Mouse (Mus musculus): ENCODE results near the gene Gm10577.

The Gm10577 gene

GRCm38 (mm10) chr4:101020596-101020995 lies at the start of gene Gm10577:
Gm10577 (minus strand) TSS chr4:101020696.
- no peak for DNase-seq (ENCODE audit: low read depth in 1 of 2, low spot score in 2 of 2)

- no peak for DNase-seq (ENCODE audit: low read depth in 1 of 2, low spot score in 2 of 2)
Observed at GRCm38 (mm10) chr4:101069154-101069971, 48.9 kb upstream of the Gm10577 start.

- no peak for DNase-seq (ENCODE audit: low read depth in 1 of 2, low spot score in 2 of 2)
Observed at GRCm38 (mm10) chr4:101068786-101069153, 48.3 kb upstream of the Gm10577 start, which contains the start of gene Raver2. Raver2 (plus strand) TSS chr4:101068983.

GRCm38 (mm10) chr4:101066401-101066800 lies 45.9 kb upstream of the Gm10577 start:
- no peak for DNase-seq (ENCODE audit: low read depth in 1 of 2, low spot score in 2 of 2)

GRCm38 (mm10) chr4:101062146-101062545 lies 41.6 kb upstream of the Gm10577 start:
- no peak for DNase-seq (ENCODE audit: low read depth in 1 of 2, low spot score in 2 of 2)

GRCm38 (mm10) chr4:101046576-101046975 lies 26.1 kb upstream of the Gm10577 start:
- no peak for DNase-seq (ENCODE audit: low read depth in 1 of 2, low spot score in 2 of 2)

GRCm38 (mm10) chr4:101044149-101044548 lies 23.7 kb upstream of the Gm10577 start:
- DNase-seq (ENCODE audit: low read depth in 1 of 2, low spot score in 2 of 2): no peak

GRCm38 (mm10) chr4:101043691-101044090 lies 23.2 kb upstream of the Gm10577 start:
- DNase-seq (ENCODE audit: low read depth in 1 of 2, low spot score in 2 of 2): no peak

- DNase-seq (ENCODE audit: low read depth in 1 of 2, low spot score in 2 of 2): no peak
Observed at GRCm38 (mm10) chr4:101037156-101037555, 16.7 kb upstream of the Gm10577 start.

- no peak for DNase-seq (ENCODE audit: low read depth in 1 of 2, low spot score in 2 of 2)
Observed at GRCm38 (mm10) chr4:101035131-101035530, 14.6 kb upstream of the Gm10577 start.

GRCm38 (mm10) chr4:101033047-101033446 lies 12.6 kb upstream of the Gm10577 start:
- DNase-seq (ENCODE audit: low read depth in 1 of 2, low spot score in 2 of 2): no peak

- no peak for DNase-seq (ENCODE audit: low read depth in 1 of 2, low spot score in 2 of 2)
Observed at GRCm38 (mm10) chr4:101027852-101028411, 7.4 kb upstream of the Gm10577 start.

GRCm38 (mm10) chr4:101026995-101027394 lies 6.5 kb upstream of the Gm10577 start:
- DNase-seq (ENCODE audit: low read depth in 1 of 2, low spot score in 2 of 2): no peak

- no peak for DNase-seq (ENCODE audit: low read depth in 1 of 2, low spot score in 2 of 2)
Observed at GRCm38 (mm10) chr4:101026566-101026965, 6.1 kb upstream of the Gm10577 start.

- no peak for DNase-seq (ENCODE audit: low read depth in 1 of 2, low spot score in 2 of 2)
Observed at GRCm38 (mm10) chr4:101017806-101018205, 2.7 kb downstream of the Gm10577 start.

GRCm38 (mm10) chr4:101009092-101009491 lies 11.4 kb downstream of the Gm10577 start:
- DNase-seq (ENCODE audit: low read depth in 1 of 2, low spot score in 2 of 2): no peak

GRCm38 (mm10) chr4:101008362-101008769 lies 12.1 kb downstream of the Gm10577 start:
- no peak for DNase-seq (ENCODE audit: low read depth in 1 of 2, low spot score in 2 of 2)

- no peak for DNase-seq (ENCODE audit: low read depth in 1 of 2, low spot score in 2 of 2)
Observed at GRCm38 (mm10) chr4:101002961-101003360, 17.5 kb downstream of the Gm10577 start.

GRCm38 (mm10) chr4:101001073-101001472 lies 19.4 kb downstream of the Gm10577 start:
- no peak for DNase-seq (ENCODE audit: low read depth in 1 of 2, low spot score in 2 of 2)

- DNase-seq (ENCODE audit: low read depth in 1 of 2, low spot score in 2 of 2): no peak
Observed at GRCm38 (mm10) chr4:101000622-101001021, 19.9 kb downstream of the Gm10577 start.

- DNase-seq (ENCODE audit: low read depth in 1 of 2, low spot score in 2 of 2): no peak
Observed at GRCm38 (mm10) chr4:100998906-100999305, 21.6 kb downstream of the Gm10577 start.

GRCm38 (mm10) chr4:100998145-100998544 lies 22.4 kb downstream of the Gm10577 start:
- no peak for DNase-seq (ENCODE audit: low read depth in 1 of 2, low spot score in 2 of 2)

Data from monocyte, adult 2 months (primary cell).